Mouse (Mus musculus) adrenal gland, postnatal 4 days (tissue): Measurements from ENCODE around the gene Plcb2. TPM values are rescaled to one million over a fixed set of nuclear protein-coding genes. Genes with fewer than 3 reads are reported as not detected.

Source experiments
- DNase-seq, 2 experiments: peaks; one replicate each; pipeline ENCODE4 v3.0.0; 2021 to 2022; ENCODE audit warnings: low spot score in 2 of 2, mixed read lengths in 2 of 2
- total RNA-seq, 2 experiments: library from RNA; stranded (reverse); gene quantifications; 2 replicates each; pipeline ENCODE4 v1.2.3; 2021

The Plcb2 gene
- total RNA-seq, 2 experiments from 2014 or later: 2.2 to 2.7 TPM

DNA sequence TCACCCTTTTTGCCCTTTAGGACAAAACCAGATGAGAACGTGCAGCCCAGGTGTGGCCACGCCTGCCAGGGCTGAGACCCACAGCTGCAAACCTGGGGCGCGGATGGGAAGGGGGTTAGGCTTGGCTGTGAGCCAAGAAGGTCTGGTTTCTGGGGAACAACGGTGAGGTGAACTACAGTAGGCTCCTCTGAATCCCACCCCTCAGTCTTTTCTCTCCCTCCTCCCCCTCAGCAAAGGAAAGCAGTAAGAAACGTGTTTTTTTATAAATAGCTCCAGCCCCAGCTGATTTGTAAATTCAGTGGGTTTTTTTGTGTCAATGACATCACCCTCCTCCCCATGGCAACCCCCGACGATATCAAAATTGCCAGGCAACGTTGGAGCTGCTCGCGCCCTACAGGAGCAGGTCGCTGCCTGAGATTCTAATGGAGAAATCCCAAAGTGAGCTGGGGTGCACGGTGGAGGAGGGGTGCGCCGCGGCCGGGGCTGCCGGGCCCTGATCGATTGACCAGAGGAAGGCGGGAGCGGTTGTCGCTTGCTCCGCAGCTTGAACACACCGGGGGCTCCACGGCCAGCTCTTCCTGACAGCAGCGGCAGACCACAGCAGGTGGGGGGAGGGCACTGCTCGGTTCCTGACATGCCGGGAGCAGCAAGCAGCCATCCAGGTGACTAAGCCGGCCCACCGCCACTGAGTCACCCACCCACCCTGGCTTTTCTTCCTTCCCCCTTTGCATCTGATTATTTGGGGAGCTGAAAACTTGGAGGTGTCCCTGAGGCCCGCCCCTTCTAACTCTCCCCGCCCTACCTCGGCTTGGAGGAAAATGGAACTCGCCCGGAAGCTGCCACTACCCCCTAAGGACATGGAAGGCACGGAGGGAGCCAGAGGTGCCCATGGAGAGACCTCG is 65.1 kb downstream of the Plcb2 start, which contains the start of gene Pak6:
Pak6 (plus strand) TSS at position 402 of the 902 bp plus-strand sequence.
- no peak for DNase-seq

- no peak for DNase-seq
Measured at GRCm38 (mm10) chr2:118661891-118662290, 66.3 kb downstream of the Plcb2 start.

GRCm38 (mm10) chr2:118659998-118660452 is 68.2 kb downstream of the Plcb2 start:
- DNase-seq: peak in 1 of 2 experiments; percentile 19

DNA sequence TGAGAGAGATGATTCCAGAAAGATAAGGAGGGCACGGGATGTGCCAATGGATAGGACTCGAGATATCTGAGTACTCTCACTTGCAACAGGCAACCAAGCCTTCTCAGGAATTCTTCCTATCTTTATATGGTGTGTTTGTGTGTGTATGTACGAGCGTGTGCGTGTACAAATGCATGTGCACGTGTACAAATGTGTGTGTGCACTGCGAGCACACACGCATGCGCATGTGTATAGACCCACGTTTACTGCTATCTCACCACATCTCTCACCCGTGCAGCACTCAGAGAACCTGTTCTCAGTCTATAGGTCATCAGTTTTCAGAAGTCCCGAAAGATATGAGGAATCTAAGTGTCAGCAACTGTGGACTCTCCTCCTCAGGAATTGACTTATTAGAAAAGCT is 68.7 kb downstream of the Plcb2 start:
- DNase-seq: no peak

DNA sequence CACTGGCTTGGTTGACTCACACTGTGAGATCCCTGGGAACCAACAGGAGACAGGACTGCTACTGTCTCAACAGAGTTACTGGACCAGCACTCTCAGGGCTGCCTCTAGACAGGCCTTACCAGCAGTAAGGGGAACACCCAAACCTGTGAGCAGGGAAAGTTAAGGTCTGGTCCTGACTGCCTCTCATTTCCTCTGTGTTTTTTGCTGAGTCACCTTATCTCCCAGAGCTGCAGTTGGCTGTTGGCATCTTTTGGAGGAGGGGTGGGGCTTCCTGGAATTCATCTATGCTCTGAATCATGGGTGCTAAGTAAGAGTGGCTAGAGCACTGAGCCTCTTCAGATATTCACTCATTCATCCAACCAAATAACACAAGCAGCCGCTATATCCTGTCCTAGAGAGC is 69.2 kb downstream of the Plcb2 start:
- no peak for DNase-seq

DNA sequence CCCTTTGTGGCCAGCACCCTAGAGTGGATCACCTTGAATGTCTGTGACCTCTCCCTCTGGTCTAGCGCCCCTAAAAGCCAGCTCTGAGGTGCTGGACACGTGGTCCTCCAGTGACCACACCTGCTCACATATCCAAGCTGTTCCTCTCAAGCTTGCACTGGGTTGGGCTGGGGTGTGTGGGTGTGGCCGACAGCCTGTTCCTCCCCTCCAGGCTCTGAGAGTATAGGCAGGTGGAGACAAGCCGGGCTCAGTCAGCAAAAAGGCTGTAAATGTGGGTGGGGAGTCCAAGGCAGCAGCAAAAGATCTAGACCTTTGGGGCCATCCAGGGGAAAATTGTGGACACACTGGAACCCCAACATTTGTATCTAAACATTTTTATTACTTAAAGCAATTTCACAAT is 69.8 kb downstream of the Plcb2 start:
- no peak for DNase-seq

Other genes starting within 250 kb of the Plcb2 start
- 100 to 1,000 TPM; 143 to 152 TPM for gene Srp14, start 248.7 kb downstream of the Plcb2 start, total RNA-seq
- 10 to 100 TPM; 30.9 to 35.7 TPM for gene Bmf, start 178.8 kb downstream of the Plcb2 start, total RNA-seq
- gene Bub1b, start 130.2 kb downstream of the Plcb2 start, total RNA-seq: 10 to 100 TPM; 36.7 to 40.7 TPM
- 10 to 100 TPM; 13.8 to 16.3 TPM for gene Pak6, start 65.1 kb downstream of the Plcb2 start, total RNA-seq
- gene Ankrd63, start 24.5 kb downstream of the Plcb2 start, total RNA-seq: under 1 TPM; 0.20 to 0.59 TPM
- gene Inafm2, start 17.3 kb upstream of the Plcb2 start, total RNA-seq: 10 to 100 TPM; 27.8 to 30.8 TPM
- 1 to 10 TPM; 6.1 to 6.9 TPM for gene Ccdc9b, start 34.2 kb upstream of the Plcb2 start, total RNA-seq
- gene Phgr1, start 44.3 kb upstream of the Plcb2 start, total RNA-seq: not detected
- 10 to 100 TPM; 53.4 to 54.0 TPM for gene Disp2, start 51.3 kb upstream of the Plcb2 start, total RNA-seq
- gene Knstrn, start 85.6 kb upstream of the Plcb2 start, total RNA-seq: 10 to 100 TPM; 28.0 to 28.8 TPM
- 100 to 1,000 TPM; 166 to 176 TPM for gene Ivd, start 133.5 kb upstream of the Plcb2 start, total RNA-seq
- 10 to 100 TPM; 51.5 to 54.1 TPM for gene Bahd1, start 171.9 kb upstream of the Plcb2 start, total RNA-seq
- gene Chst14, start 198.1 kb upstream of the Plcb2 start, total RNA-seq: 10 to 100 TPM; 23.0 to 24.5 TPM